Mouse (Mus musculus) heart, adult 2 months (tissue): ENCODE results near the gene Rubcn.

ENCODE experiments used
- CTCF ChIP-seq: fragments of 200-600 bp; IDR thresholded peaks from 2 replicates; pipeline ENCODE4 v1.8.1; 2022; ENCODE audit warnings: antibody characterized with exemption, mild to moderate bottlenecking, moderate library complexity
- EP300 ChIP-seq: fragments of 200-500 bp; IDR thresholded peaks from 2 replicates; pipeline ENCODE4 v1.6.1; 2011; ENCODE audit warnings: low read depth, low read length, control low read depth; ENCODE audit not compliant: insufficient read depth
- POLR2A ChIP-seq: fragments of 200-500 bp; IDR thresholded peaks from 2 replicates; pipeline ENCODE4 v1.6.1; 2011; ENCODE audit warnings: mild to moderate bottlenecking, low read depth, low read length, control low read depth; ENCODE audit not compliant: insufficient read depth

GRCm38 (mm10) chr16:32865401-32865800, 12.2 kb downstream of the Rubcn start:
- TF ChIP-seq POLR2A (no peak), CTCF (no peak), EP300 (no peak)
